ENCODE assay signal across 25 mouse cellular contexts in genomic region chrX:166323226-166323625, GRCm38 (mm10).
DNase-seq lines count a peak whose midpoint lies in the region; ATAC-seq and TF ChIP-seq lines count a peak whose summit lies in the region.
"Had no signal": no experiment of that assay in that cellular context is flagged by ENCODE, and none has a peak within 500 bp of the region (broad histone marks: within the 10 kb centered on the region; RNA-seq: fewer than 3 reads in every experiment).

No protein-coding gene starts in this region.

- H3K4me3 ChIP-seq in layer of hippocampus, adult 2 months, result no peak overlapping the region
- H3K4me3 ChIP-seq in hindbrain, embryonic 14.5 days (replicated peaks; ENCODE audit: low read length), result no peak overlapping the region
- H3K4me3 ChIP-seq: erythroblast, embryonic 14.5 days; heart, embryonic 13.5 days; hindbrain, embryonic 10.5 days; intestine, embryonic 15.5 days; limb, embryonic 13.5 days; lung, embryonic 15.5 days; midbrain, embryonic 10.5 days had no signal

- no peaks in the 10 kb centered on the region for H3K36me3 ChIP-seq in hindbrain, embryonic 14.5 days (replicated peaks; ENCODE audit: control insufficient read depth, insufficient read depth)
- H3K36me3 ChIP-seq: heart, embryonic 13.5 days; hindbrain, embryonic 10.5 days; intestine, embryonic 15.5 days; limb, embryonic 13.5 days; lung, embryonic 15.5 days; midbrain, embryonic 10.5 days had no signal

- H3K4me1 ChIP-seq in hindbrain, embryonic 14.5 days (replicated peaks; ENCODE audit: control insufficient read depth, insufficient read depth, low read length), result peaks cover 3% of the 10 kb centered on the region; the same call in 1 of the 2 replicates
- H3K4me1 ChIP-seq: heart, embryonic 13.5 days; intestine, embryonic 15.5 days; lung, embryonic 15.5 days had no signal

- peak; percentile 28 for ATAC-seq in inflammation-experienced regulatory T-cells, adult 6 months
- ATAC-seq in hindbrain, embryonic 14.5 days (ENCODE audit: low FRiP score), result no peak
- ATAC-seq: hindbrain, embryonic 16.5 days; intestine, embryonic 15.5 days; midbrain, embryonic 16.5 days had no signal

- no peaks in the 10 kb centered on the region for H3K9me3 ChIP-seq in hindbrain, embryonic 14.5 days (ENCODE audit: control insufficient read depth, low read length)
- H3K9me3 ChIP-seq: heart, embryonic 13.5 days; hindbrain, embryonic 10.5 days; intestine, embryonic 15.5 days; limb, embryonic 13.5 days; lung, embryonic 15.5 days; midbrain, embryonic 10.5 days had no signal

- TF ChIP-seq CTCF in layer of hippocampus, adult 2 months (conservative IDR thresholded peaks at IDR 0.05), result no peak

- H3K27me3 ChIP-seq in hindbrain, embryonic 14.5 days (ENCODE audit: control insufficient read depth, insufficient read depth, low read length), result no peaks in the 10 kb centered on the region; the same call in 1 of the 2 replicates
- H3K27me3 ChIP-seq: heart, embryonic 13.5 days; intestine, embryonic 15.5 days; lung, embryonic 15.5 days had no signal

- no peak overlapping the region for H3K4me2 ChIP-seq in hindbrain, embryonic 14.5 days (replicated peaks)
- H3K4me2 ChIP-seq: heart, embryonic 13.5 days; intestine, embryonic 15.5 days; limb, embryonic 13.5 days; liver, embryonic 11.5 days; lung, embryonic 15.5 days had no signal

- peak overlapping the region; percentile 68 for H3K27ac ChIP-seq in layer of hippocampus, adult 2 months
- H3K27ac ChIP-seq in hindbrain, embryonic 14.5 days, result no peak overlapping the region
- H3K27ac ChIP-seq: heart, embryonic 13.5 days; hindbrain, embryonic 10.5 days; intestine, embryonic 15.5 days; limb, embryonic 13.5 days; lung, embryonic 15.5 days; midbrain, embryonic 10.5 days; stomach, postnatal 0 days had no signal

- WGBS in hindbrain, embryonic 14.5 days, result 94% methylated on average over 3 of the region's 3 CpGs

- no peak for DNase-seq in layer of hippocampus, adult 2 months (ENCODE audit: low spot score in 2 of 2)
- DNase-seq in layer of hippocampus, postnatal 36 days, result no peak
- DNase-seq in right cerebral cortex, adult 2 months (ENCODE audit: low spot score in 2 of 2), result peak; percentile 24 to 27
- DNase-seq in right cerebral cortex, adult 18-20 months, result no peak
- no peak for DNase-seq in hindbrain, embryonic 14.5 days (ENCODE audit: low spot score)
- no peak for DNase-seq in adrenal gland, postnatal 10 days
- DNase-seq: adrenal gland, postnatal 36 days; cerebellum, postnatal 14 days; heart, postnatal 14 days; kidney, adult 2 months; kidney, postnatal 36 days; thymus, adult 2 months; thymus, postnatal 4 days had no signal

- no peak overlapping the region for H3K9ac ChIP-seq in hindbrain, embryonic 14.5 days
- H3K9ac ChIP-seq: heart, embryonic 13.5 days; intestine, embryonic 15.5 days; limb, embryonic 13.5 days; lung, embryonic 15.5 days had no signal

Comparison
In these comparisons a context has a peak if more than half of its experiments do, and no peak if none do; other contexts are left out.
1. DNase-seq: peak in right cerebral cortex, adult 2 months (2 of 2); none in layer of hippocampus, adult 2 months (0 of 2), layer of hippocampus, postnatal 36 days (0 of 2), right cerebral cortex, adult 18-20 months (single experiment), hindbrain, embryonic 14.5 days (single experiment) and adrenal gland, postnatal 10 days (single experiment).